In genomic region chr6:34371700-34372351, GRCm38 (mm10) we compare ENCODE assay signal across 8 mouse cellular contexts. TPM values are rescaled to one million over a fixed set of nuclear protein-coding genes. Genes with fewer than 3 reads are reported as not detected.
DNase-seq lines count a peak whose midpoint lies in the region; ATAC-seq lines count a peak whose summit lies in the region.

No protein-coding gene starts in this region.

- H3K4me3 ChIP-seq in hindbrain, embryonic 15.5 days: no peak overlapping the region

- no peak overlapping the region for H3K27ac ChIP-seq in hindbrain, embryonic 15.5 days (replicated peaks)

- H3K27me3 ChIP-seq in hindbrain, embryonic 15.5 days: no peaks in the 10 kb centered on the region

- no peak for ATAC-seq in hindbrain, embryonic 15.5 days (ENCODE audit: low FRiP score, low read depth)

- no peaks in the 10 kb centered on the region for H3K36me3 ChIP-seq in hindbrain, embryonic 15.5 days

- WGBS in hindbrain, embryonic 15.5 days: 24% methylated on average over 18 of the region's 18 CpGs

- H3K9me3 ChIP-seq in hindbrain, embryonic 15.5 days: no peaks in the 10 kb centered on the region

- H3K9ac ChIP-seq in hindbrain, embryonic 15.5 days: no peak overlapping the region

- H3K4me2 ChIP-seq in hindbrain, embryonic 15.5 days: peak overlapping the region; percentile 36

- H3K4me1 ChIP-seq in hindbrain, embryonic 15.5 days (replicated peaks): no peaks in the 10 kb centered on the region

- peak; percentile 70 for DNase-seq in WW6 (ENCODE audit: low read depth, low spot score)
- DNase-seq in cerebellum, postnatal 25 days: peak; percentile 78 to 87
- peak; percentile 82 for DNase-seq in gastrocnemius, adult 18-20 months (ENCODE audit: low spot score)
- DNase-seq in left cerebral cortex, adult 18-20 months (ENCODE audit: low spot score in 2 of 2): peak; percentile 77 to 82
- DNase-seq in lung, postnatal 36 days: peak; percentile 93
- peak; percentile 86 for DNase-seq in retina, postnatal 1 day
- peak; percentile 87 for DNase-seq in thymus, postnatal 4 days

RNA-seq across cellular contexts. Expression of gene Akr1b10, which starts 12.2 kb away (rescaled TPM):
- total RNA-seq in gastrocnemius, adult 18-20 months (2021): 10 to 100 TPM; 53.7 to 55.5 TPM
- 13.5 and 14.3 TPM in 2 replicates for polyA plus RNA-seq in hindbrain, embryonic 15.5 days (2015; fragmentation: Nextera tagmentation; extraction: Ambion mirVana)
- total RNA-seq in left cerebral cortex, adult 18-20 months (2021): 10 to 100 TPM; 20.0 to 24.9 TPM

RNA-seq across cellular contexts. Expression of gene Akr1b8, which starts 17.9 kb away (rescaled TPM):
- 1 to 10 TPM; 2.6 TPM for total RNA-seq in gastrocnemius, adult 18-20 months (2021)
- 4.3 and 5.2 TPM in 2 replicates for polyA plus RNA-seq in hindbrain, embryonic 15.5 days (2015; fragmentation: Nextera tagmentation; extraction: Ambion mirVana)
- under 1 TPM; 0.44 to 0.98 TPM for total RNA-seq in left cerebral cortex, adult 18-20 months (2021)

RNA-seq across cellular contexts. Expression of gene Akr1b7, which starts 40.3 kb away (rescaled TPM):
- not detected for total RNA-seq in gastrocnemius, adult 18-20 months (2021)
- 0.12 TPM in 1 of 2 replicates, not detected in the other for polyA plus RNA-seq in hindbrain, embryonic 15.5 days (2015; fragmentation: Nextera tagmentation; extraction: Ambion mirVana)
- total RNA-seq in left cerebral cortex, adult 18-20 months (2021): not detected

RNA-seq across cellular contexts. Expression of gene Akr1b3, which starts 54.5 kb away (rescaled TPM):
- 100 to 1,000 TPM; 171 to 189 TPM for total RNA-seq in gastrocnemius, adult 18-20 months (2021)
- polyA plus RNA-seq in hindbrain, embryonic 15.5 days (2015; fragmentation: Nextera tagmentation; extraction: Ambion mirVana): 119 and 127 TPM in 2 replicates
- total RNA-seq in left cerebral cortex, adult 18-20 months (2021): 10 to 100 TPM; 51.2 to 55.2 TPM
